Mouse (Mus musculus) kidney, adult 11 months (tissue): Measurements from ENCODE around the gene Mgat2.

Source experiments
- DNase-seq: peaks from one replicate; pipeline ENCODE4 v3.0.0; 2022

The Mgat2 gene

DNA sequence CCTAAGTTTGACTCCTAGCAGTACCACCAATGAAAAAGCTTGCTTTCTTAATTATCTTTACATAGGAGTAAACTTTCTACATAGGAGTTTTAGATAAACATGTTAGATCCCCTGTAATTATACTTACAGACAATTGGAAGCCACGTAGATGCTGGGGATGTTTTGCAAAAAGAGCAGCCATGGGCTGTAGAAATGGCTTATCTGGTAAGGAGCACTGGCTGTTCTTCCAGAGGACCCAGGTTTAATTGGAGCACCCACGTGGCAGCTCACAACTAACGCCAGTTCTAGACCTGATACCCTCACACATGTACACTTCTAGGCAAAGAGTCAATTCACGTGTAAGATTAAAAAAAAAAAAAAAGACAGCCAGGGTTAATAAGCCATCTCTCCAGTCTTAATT lies 2.2 kb upstream of the Mgat2 start:
- no peak for DNase-seq

DNA sequence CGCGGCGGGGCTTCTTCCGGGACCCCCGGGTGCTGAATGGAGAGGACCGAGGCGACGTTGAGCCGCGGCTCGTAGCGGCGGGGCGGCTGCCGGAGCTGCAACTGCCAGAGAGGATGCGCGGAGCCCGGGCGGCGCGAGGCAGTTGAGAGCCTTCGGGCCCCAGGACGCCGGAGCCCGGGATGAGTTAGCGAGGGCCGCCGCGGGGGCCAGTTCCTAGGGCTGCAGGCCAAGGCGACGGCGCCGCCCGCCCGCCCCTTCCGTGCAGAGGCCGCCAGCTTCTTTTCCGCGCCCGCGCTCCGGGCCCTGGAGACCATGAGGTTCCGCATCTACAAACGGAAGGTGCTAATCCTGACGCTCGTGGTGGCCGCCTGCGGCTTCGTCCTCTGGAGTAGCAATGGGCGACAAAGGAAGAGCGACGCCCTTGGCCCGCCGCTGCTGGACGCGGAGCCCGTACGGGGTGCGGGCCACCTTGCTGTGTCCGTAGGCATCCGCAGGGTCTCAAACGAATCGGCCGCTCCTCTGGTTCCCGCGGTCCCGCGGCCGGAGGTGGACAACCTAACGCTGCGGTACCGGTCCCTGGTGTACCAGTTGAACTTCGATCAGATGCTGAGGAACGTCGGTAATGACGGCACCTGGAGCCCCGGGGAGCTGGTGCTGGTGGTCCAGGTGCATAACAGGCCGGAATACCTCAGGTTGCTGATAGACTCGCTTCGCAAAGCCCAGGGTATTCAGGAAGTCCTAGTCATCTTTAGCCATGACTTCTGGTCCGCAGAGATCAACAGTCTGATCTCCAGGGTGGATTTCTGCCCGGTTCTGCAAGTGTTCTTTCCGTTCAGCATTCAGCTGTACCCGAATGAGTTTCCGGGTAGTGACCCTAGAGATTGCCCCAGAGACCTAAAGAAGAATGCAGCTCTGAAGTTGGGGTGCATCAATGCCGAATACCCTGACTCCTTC lies 662 bp downstream of the Mgat2 start:
- DNase-seq, result peak; percentile 36

- no peak for DNase-seq
Measured at GRCm38 (mm10) chr12:69185371-69185770, 1.4 kb downstream of the Mgat2 start.

GRCm38 (mm10) chr12:69186811-69187471 lies 3.0 kb downstream of the Mgat2 start:
- DNase-seq, result peak; percentile 61

- DNase-seq, result no peak
Measured at GRCm38 (mm10) chr12:69190074-69190473, 6.1 kb downstream of the Mgat2 start.

- no peak for DNase-seq
Measured at GRCm38 (mm10) chr12:69190522-69190921, 6.6 kb downstream of the Mgat2 start.

DNA sequence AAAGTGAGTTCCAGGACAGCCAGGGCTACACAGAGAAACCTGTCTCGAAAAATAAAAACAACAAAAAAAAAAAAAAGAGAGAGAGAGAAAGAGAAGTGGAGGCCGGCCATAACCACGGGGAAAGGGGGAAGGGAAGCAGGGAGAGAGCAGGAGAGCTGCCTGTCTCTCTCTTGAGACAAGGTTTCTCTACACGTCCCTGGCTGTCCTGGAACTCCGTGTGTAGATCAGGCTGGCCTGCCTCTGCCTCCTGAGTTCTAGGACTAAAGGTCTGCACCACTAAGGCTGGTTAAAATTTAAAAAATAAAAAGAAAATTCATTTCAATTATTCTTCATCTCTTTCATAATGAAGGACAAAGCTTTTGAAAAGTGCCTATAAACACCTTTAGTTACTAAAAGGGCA lies 7.4 kb downstream of the Mgat2 start:
- no peak for DNase-seq

DNA sequence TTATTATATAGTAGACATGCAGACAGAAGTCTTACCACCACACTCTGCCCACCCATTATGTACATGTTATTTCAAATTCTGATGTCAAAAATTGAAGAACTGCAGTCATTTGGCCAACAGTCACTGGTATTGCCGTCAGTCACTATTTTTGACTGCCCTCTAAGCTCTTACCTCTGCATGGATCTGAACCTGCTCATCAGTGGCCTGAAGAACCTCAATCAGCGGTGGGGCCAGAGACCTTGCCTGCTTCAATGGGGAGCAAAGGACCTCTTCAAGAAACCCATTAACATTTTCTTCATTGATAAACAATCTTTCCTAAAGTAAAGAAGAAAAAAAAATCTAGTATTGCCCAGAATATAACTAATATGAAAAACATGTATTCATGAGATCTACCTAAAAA lies 8.7 kb downstream of the Mgat2 start:
- DNase-seq, result no peak

DNA sequence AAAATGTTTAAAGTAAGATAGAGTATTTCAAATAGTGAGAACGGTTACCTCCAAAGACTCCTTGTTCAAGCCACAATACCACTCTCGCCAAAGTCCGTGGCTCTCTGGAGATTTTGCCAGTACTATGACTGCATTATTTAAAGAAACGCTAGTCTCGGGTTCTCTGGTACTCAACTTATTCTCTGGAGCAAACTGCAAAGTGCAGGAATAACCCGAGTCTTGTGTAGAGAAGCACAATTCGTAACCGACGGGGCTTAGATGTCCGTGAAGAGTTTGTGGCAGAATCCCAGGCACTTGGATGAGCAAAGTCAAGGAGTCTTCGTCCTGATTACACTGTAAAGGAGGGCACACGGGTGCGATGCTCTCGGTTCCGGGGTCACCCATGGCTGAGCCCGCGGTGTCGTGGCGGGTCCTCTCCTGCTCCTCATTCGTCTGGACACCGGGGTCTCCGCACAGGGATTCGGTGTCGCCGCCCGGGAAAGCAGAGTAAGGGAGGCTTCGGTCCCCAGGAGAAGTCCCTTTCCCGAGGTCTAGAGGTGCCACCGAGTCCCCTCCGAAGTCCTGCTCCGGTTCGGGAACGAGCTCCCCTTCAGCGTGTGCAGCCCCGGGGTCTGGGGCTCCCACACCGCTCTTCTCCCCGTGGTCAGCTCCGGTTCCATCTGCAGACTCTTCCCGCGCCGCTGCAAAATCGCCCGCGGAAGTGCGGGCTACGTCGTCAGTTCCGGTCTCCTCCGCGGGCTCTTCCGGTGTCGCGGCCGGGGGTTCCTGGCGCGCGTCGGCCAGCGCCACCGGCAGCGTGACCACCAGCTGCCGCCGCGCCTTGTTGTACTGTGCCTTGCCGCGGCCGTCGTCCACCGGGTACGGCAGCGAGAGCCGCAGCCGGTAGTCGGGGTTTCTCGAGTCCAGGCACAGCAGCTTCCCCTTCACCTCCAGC lies 12.8 kb downstream of the Mgat2 start, which contains the start of gene Gm49383:
Gene Gm49383, minus strand, starts transcription at position 661 of the 934 bp plus-strand sequence.
- DNase-seq, result peak; percentile 47

DNA sequence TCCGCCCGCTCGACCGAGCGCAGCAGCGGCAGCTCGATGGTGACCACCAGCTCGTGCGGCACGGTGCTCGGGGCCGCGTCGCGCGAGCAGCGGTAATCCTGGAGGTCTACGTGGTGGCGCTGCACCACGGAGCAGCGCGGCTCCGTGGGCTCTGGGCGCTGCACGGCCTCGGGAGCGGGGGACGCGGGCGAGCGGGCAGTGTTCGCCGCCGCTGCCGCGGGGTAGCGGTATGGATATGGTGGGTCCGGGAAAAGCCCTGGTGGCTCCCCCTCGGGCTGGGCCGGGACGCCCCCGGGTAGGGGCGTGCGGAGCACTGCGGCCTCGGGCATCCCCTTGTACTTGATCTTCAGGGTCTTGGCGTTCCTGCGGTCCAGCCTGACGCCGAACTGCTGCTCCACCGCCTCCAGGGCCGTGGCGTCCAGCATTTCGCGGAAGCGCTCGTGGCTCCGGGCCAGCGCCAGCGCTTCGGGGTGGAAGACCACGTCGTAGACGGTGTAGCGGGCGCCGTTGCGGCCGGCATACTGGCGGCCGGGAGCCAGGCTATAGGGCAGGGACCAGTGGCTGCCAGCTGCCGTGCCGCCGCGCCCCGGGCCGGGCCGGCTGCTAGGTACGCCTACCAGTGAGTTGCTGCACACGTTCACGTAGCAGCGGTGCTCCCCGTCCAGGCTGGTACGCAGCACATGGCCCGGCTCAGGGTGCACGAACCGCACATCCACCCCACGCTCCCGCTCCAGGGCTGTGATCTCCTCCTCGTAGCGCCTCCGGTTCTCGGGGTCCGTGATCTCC lies 13.6 kb downstream of the Mgat2 start:
- peak; percentile 33 for DNase-seq

DNA sequence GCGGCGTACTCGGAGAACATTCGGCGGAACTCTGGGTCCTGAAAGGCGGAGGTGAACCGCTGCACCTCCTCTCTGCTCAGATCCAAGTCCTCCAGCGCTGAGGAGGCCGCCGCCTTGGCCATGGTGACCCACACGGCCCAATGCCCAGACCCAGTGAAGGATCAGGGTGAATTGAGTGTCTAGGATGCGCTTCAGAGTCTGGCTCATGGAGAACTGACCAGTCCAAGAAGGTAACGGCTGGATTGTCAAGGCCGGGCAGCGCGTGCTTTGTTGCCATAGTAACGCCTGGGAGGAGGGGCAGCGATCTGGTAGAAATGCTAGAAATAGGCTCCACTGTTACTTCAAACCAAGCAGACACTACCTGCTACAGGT lies 14.2 kb downstream of the Mgat2 start, which contains the start of gene Dnaaf2:
Gene Dnaaf2, minus strand, starts transcription at position 266 of the 372 bp plus-strand sequence.
- peak; percentile 81 for DNase-seq

- DNase-seq, result no peak
Measured at GRCm38 (mm10) chr12:69198985-69199384, 15.0 kb downstream of the Mgat2 start.

GRCm38 (mm10) chr12:69204052-69204833 lies 20.3 kb downstream of the Mgat2 start, which contains the start of gene Gm49384:
Gm49384 (minus strand) TSS chr12:69204267.
- no peak for DNase-seq

DNA sequence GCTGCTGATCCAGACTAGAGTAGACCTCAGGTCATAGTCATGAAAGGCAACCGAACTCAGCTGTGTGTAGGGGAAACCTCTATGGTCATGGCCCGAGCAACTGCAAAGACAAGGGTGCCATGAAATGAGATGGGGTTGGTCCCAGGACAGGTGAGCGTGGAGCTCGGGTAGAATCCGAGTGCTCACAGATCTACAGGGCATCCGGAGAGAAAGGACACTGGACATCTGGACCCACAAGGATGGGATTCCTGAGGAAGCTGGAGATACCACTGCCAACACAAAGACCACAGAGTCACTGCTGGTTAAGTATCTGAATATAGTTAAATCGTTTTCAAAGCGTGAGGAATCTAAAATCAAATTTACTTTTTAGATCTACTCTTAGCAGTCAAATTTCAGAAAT lies 23.4 kb downstream of the Mgat2 start:
- no peak for DNase-seq

DNA sequence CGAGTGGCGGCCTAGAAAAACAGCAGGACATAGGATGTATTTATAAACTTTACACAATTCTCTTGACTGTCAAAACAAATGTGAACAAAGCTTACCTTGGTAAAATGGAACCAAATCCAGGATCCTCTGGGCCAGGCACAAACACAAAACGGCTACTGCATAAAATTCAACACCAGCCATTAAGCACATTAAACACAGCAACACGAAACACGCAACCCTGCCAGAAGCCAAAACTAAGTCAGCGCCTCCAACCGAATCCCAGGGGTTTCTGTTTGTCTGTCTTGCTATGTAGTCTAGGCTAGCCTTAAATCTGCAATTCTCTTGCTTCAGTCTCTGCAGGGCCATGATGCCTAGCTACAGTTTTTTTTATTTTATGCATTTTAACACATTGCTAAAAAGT lies 24.0 kb downstream of the Mgat2 start:
- DNase-seq, result no peak

DNA sequence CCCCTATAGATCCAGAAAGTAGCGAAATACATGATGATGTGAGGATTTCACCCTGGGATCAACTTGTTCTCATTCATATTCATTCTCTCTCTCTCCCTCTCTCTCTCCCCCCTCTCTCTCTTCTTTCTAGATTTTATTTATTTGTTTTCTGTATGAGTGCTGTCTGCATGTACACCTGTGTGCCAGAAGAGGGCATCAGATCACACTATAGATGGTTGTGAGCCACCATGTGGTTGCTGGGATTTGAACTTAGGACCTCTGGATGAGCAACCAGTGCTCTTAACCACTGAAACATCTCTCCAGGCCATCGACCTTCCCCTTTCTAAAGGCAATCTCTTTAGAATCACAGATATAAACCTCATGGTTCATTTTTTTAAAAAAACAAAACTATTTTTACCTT lies 24.6 kb downstream of the Mgat2 start:
- DNase-seq, result no peak

DNA sequence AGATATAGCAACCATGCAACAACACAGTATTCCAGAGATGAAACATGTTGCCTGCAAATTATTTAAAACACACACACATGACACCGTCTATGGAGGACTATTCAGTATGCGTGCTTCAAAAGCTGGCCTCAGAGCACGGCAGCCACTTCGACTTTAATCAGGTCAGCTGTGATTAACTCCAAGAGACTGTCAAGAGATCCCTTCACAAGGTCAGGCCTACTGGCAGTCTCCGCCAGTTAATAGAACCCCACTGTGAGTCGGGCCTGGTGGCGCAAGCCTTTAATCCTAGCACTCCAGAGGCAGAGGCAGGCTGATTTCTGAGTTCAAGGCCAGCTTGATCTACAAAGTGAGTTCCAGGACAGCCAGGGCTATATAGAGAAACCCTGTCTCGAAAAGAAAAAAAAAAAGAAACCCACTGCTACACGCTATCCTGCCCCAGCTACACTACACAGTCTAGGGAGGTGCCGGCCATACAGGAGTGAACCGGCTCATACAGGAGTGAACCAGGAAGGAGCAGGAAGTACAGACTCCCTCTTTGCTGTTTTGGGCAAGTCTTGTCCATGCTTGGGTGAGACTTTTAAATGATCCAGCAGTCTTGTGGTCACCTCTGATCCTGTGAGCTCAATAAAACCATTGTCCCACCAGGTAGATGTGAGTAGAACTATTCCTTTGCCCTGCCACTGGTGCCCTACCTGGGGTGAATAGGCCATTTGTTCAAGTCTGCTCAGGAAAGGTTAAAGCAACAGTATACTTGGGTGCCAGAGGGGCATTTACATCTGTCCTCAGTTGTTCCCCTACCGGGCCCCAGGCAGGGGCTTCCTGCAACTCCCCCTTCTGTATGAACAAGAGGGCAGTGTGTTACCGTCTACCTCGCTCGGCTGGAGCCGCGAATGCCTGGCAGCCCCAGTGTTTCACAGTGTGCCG lies 26.4 kb downstream of the Mgat2 start:
- DNase-seq, result no peak

DNA sequence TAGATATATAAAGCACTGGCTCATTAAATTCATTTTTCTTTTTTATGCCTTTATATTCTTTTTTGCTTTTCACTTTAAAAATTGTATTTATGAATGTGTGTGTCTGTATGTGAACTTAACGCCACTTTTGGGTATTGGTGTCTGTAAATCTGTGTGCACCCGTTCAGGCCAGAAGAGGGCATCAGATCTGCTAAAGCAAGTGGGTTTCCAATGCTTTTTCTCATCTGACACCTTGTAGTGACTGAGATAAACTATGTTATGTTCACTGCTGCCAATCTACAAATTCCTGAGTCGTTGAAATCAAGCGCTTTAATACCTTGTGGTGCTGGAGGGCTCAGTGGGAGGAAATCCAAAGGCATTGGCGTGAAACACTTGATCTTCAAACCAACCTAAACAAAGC lies 27.1 kb downstream of the Mgat2 start:
- DNase-seq, result no peak

GRCm38 (mm10) chr12:69213186-69213777 lies 29.3 kb downstream of the Mgat2 start:
- DNase-seq, result no peak

DNA sequence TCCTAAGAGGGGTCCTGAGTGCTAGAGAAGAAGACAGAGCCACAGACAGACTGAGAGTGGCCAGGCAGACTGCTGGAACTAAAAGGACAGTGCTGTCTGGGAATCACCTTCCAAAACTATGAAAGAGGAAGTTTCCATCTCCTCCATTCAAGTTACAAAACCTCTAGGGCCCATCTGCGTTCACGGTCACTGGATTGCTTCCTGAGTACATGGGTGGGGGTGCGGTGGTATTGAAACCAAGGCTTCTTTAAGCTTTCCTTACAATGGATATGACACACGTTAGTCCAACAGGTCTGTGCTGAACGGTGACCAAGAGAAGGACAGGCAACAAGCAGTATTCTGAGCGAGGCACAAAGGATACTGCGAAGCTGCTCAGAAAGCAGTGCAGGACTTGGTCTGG lies 30.4 kb downstream of the Mgat2 start:
- DNase-seq, result no peak
